Mouse (Mus musculus) liver, adult 2 months (tissue): ENCODE data around the gene Tmem255b.

Source experiments
- CTCF ChIP-seq: fragments of 200-500 bp; IDR thresholded peaks from 2 replicates; pipeline ENCODE4 v1.5.1; 2011; ENCODE audit warnings: low read depth, low read length, control low read depth
- POLR2A ChIP-seq: fragments of 200-500 bp; IDR thresholded peaks from 2 replicates; pipeline ENCODE4 v1.6.1; 2011; ENCODE audit warnings: low read length, control low read depth; ENCODE audit not compliant: insufficient read depth; ENCODE audit errors: extremely low read depth

DNA sequence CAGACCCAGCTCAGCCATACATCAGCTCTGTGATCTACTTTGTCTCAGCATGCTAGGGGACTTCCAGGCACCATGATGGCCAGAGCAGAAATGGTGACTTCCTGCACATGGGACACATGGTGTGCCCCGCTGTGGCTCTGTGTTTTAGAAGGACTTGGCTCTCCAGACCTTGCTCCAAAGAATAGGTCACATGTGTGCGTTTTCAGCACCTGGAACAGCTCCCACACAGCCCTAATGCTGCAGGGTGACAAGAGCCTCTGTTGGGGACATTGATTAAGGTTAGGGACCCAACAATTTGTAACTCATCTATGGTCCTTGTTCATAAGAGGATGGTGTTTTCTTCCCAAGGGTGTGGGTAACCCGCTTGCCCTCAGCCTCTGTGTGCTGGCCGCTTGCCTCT lies 13.2 kb downstream of the Tmem255b start:
- TF ChIP-seq CTCF (no peak), POLR2A (no peak)
